Mouse (Mus musculus): ENCODE measurements around the gene Sox14. TPM values are rescaled to one million over a fixed set of nuclear protein-coding genes. Genes with fewer than 3 reads are reported as not detected.

The Sox14 gene
- polyA plus RNA-seq, 1 experiment from 2014 or later = 3.3 TPM

DNA sequence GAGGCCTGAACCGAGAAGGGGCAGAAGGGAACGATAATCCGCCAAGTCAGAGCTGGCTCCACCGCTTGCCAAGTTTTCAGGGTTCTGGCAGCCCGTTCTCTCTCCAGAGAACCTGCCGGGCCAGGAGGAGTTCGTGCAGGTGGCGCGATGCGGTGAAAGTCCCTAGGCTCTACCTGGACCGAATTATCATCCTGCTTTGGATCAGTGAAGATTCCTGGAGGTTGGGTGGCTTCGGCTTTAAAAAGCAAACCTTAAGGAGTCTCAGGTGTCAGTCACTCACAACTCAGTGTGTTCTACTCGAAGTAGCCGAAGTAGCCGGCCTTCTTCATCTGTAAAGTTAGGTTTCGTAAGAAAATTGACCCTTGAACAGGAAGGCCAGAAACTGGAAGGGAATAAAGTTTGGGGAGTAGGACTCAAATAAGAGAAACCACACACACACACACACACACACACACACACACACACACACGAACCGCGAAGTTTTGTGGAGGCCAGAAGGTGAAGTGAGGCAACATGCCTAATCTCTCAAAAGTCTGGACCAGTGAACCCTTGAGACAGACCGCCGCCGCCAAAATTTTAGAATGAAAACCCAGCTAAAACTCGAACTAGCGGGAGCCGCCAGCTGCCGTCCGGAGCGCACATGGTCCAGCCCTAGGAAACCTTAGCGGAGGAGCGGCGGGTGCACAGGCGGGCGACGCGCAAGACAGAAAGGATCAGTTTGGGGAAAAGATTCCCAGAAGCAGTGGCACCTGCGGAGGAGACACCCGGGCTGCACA, 5.0 kb downstream of the Sox14 start:
- peaks cover 66% of the 10 kb centered on the region for H3K4me1 ChIP-seq (replicated peaks)
- peak overlapping the region; percentile 23; the same call in 1 of the 2 replicates for H3K27ac ChIP-seq
- 1% methylated on average over 37 of the region's 37 CpGs for WGBS

DNA sequence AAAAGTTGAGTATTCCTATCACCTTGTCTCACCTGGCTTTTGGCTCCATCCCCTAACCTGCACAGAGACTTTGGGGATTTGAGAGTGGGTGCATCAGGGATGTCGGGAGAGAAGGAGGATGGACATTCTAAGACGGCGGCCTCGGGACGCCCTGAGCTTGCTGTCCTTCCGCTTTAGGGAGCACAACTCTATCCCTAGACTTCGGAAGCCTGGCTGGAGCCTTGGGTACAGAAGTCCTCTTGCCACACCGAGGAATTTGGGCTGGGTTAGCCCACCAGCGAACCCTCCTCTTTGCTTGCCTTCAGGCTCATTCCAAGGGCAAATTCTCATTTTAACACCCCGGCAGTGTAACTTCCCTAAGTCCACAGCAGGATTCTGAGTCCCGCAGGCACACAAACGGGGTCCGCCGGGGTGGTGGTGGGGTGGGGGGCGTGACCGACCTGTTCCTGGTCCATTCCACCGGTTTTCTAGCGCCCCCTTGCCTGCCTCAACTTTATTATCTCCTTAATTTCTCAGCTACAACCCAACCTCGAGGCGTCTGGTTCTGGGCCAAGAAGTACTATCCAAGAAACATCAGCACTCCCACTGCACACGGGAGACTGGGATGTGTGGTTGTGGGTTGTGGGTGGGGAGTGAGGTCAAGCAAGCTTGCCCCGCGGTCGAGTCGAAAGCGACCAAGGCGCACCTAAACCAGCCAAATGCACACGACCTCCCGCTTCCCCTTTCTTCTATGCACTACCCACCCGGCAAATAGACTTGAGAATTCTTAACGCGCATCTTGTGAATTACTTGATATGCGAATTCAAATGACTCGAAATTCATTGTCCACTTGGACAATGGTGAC, 5.8 kb downstream of the Sox14 start:
- under 1% methylated on average over 34 of the region's 34 CpGs for WGBS
- Histone ChIP-seq H3K4me1 (replicated peaks) (peaks cover 58% of the 10 kb centered on the region), H3K36me3 (no peaks in the 10 kb centered on the region), H3K27me3 (ENCODE audit: insufficient read depth, poor library complexity, severe bottlenecking) (peaks cover 100% of the 10 kb centered on the region), H3K4me3 (peak overlapping the region; percentile 42), H3K9me3 (no peaks in the 10 kb centered on the region), H3K27ac (no peak overlapping the region)
- peak; percentile 55 for DNase-seq (ENCODE audit: low spot score)

More for the DNA sequence above, 5.0 kb downstream of the Sox14 start:
- peak; percentile 62 for DNase-seq (ENCODE audit: low spot score)
- Histone ChIP-seq H3K9me3 (no peaks in the 10 kb centered on the region), H3K27me3 (ENCODE audit: insufficient read depth, poor library complexity, severe bottlenecking) (peaks cover 100% of the 10 kb centered on the region), H3K36me3 (no peaks in the 10 kb centered on the region), H3K4me3 (peak overlapping the region; percentile 42)

DNA sequence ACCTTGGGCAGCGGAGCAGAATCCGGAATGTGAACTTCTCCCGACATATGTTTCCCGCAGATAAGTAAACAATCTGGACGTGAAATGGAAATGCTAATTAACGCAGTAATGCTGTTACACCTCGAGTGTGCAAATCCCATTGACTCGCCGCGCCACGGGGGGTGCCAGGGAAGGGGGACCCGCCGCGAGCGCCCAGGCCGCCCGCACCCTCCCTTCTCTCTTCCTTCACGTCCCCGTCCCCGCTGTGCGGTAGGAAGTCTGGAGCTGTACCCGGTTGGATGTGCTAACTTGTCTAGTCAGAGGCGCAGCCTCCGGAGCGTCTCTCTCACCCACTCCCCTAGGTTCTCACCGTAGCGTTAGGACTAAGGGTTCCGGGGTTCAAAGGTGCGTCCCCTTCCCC, 6.7 kb downstream of the Sox14 start:
- DNase-seq (ENCODE audit: low spot score) = peak; percentile 57
- Histone ChIP-seq H3K36me3 (no peaks in the 10 kb centered on the region), H3K4me1 (replicated peaks) (peaks cover 52% of the 10 kb centered on the region), H3K9me3 (no peaks in the 10 kb centered on the region), H3K4me3 (peak overlapping the region; percentile 40), H3K27ac (no peak overlapping the region), H3K27me3 (ENCODE audit: insufficient read depth, poor library complexity, severe bottlenecking) (peaks cover 100% of the 10 kb centered on the region)
- WGBS = under 1% methylated on average over 29 of the region's 29 CpGs

- under 1% methylated on average over 26 of the region's 26 CpGs for WGBS
- Histone ChIP-seq H3K9me3 (no peaks in the 10 kb centered on the region), H3K27me3 (ENCODE audit: insufficient read depth, poor library complexity, severe bottlenecking) (peaks cover 100% of the 10 kb centered on the region), H3K4me1 (replicated peaks) (peaks cover 52% of the 10 kb centered on the region), H3K27ac (peak overlapping the region; percentile 16; the same call in 1 of the 2 replicates), H3K36me3 (no peaks in the 10 kb centered on the region), H3K4me3 (peak overlapping the region; percentile 40)
- peak; percentile 74 for DNase-seq (ENCODE audit: low spot score)
Observed at GRCm38 (mm10) chr9:99868606-99869005, 7.4 kb downstream of the Sox14 start.

DNA sequence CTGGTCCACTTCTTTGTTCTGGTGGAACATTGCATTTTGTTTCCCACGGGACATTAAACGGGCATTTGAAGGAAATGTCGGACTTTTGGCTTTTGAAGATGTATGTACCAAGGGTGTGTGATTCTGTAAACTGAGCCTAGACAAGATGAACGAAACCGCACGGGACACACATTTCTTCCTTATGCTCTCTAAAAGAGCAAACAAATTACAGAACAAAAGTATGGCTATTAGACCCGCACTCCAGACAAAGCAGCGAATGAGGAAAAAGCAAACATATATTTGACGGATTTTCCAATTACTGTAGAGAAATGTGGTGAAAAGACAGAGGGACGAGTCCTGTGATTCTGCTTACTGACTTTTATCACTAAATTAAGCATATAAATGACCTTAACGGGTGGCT, 7.9 kb downstream of the Sox14 start:
- Histone ChIP-seq H3K4me3 (no peak overlapping the region), H3K4me1 (replicated peaks) (peaks cover 50% of the 10 kb centered on the region), H3K36me3 (no peaks in the 10 kb centered on the region), H3K27ac (no peak overlapping the region), H3K27me3 (ENCODE audit: insufficient read depth, poor library complexity, severe bottlenecking) (peaks cover 100% of the 10 kb centered on the region), H3K9me3 (no peaks in the 10 kb centered on the region)
- 1% methylated on average over 11 of the region's 11 CpGs for WGBS
- no peak for DNase-seq (ENCODE audit: low spot score)

DNA sequence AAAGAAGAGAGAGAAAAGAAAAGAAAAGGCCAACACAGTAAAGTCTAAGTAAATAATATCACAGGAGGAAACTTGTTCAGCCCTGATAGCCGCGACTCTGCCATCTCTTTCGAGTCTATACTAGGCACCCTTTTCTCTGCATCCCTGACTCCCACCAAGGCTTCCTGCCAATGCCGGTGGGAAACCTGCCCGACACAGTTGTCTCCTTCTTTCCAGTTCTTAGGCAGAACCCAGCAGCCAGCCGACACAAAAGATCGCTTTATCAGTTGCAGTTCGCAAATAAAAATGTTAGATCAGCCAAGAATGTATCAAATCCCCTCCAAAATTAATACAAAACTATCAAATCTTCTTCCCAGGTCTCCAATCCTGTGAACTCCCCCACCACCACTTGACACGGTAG, 13.0 kb downstream of the Sox14 start:
- peaks cover 82% of the 10 kb centered on the region for H3K27me3 ChIP-seq (ENCODE audit: insufficient read depth, poor library complexity, severe bottlenecking)
- H3K4me3 ChIP-seq = no peak overlapping the region
- no peaks in the 10 kb centered on the region for H3K36me3 ChIP-seq
- no peaks in the 10 kb centered on the region for H3K4me1 ChIP-seq (replicated peaks)
- H3K9me3 ChIP-seq = no peaks in the 10 kb centered on the region
- no peak overlapping the region for H3K27ac ChIP-seq
- WGBS = 86% methylated on average over 9 of the region's 9 CpGs
- DNase-seq (ENCODE audit: low spot score) = no peak

- no peaks in the 10 kb centered on the region for H3K9me3 ChIP-seq
- no peaks in the 10 kb centered on the region for H3K36me3 ChIP-seq
- no peak overlapping the region for H3K27ac ChIP-seq
- no peak overlapping the region for H3K4me3 ChIP-seq
- no peaks in the 10 kb centered on the region for H3K4me1 ChIP-seq (replicated peaks)
- peaks cover 30% of the 10 kb centered on the region for H3K27me3 ChIP-seq (ENCODE audit: insufficient read depth, poor library complexity, severe bottlenecking)
- no peak for DNase-seq (ENCODE audit: low spot score)
- 90% methylated on average over 2 of the region's 2 CpGs for WGBS
Observed at GRCm38 (mm10) chr9:99854486-99854885, 21.5 kb downstream of the Sox14 start.

GRCm38 (mm10) chr9:99853356-99853755, 22.6 kb downstream of the Sox14 start:
- H3K9me3 ChIP-seq = no peaks in the 10 kb centered on the region
- 64% methylated on average over 11 of the region's 11 CpGs for WGBS
- no peak overlapping the region for H3K27ac ChIP-seq
- H3K4me1 ChIP-seq (replicated peaks) = peaks cover 2% of the 10 kb centered on the region
- no peak overlapping the region for H3K4me3 ChIP-seq
- H3K36me3 ChIP-seq = no peaks in the 10 kb centered on the region
- peaks cover 27% of the 10 kb centered on the region for H3K27me3 ChIP-seq (ENCODE audit: insufficient read depth, poor library complexity, severe bottlenecking)
- no peak for DNase-seq (ENCODE audit: low spot score)

DNA sequence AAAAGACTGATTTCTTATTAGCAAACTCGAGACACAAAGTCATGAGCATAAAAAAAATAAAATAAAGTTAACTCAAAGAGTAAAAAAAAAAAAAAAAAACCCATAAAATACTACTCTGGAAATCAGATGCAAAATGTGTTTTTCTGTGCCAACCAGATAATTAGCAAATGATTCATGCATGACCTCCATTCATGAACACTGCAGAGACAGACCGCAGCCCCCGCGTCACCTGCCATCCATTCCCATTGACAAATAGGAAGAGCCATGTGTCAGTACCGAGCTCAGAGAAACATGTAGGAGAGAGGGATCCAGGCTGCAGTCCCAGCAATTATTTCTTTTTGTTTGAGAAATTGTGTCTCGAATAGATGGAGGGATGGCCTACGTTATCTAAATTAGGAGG, 25.6 kb downstream of the Sox14 start:
- no peak for DNase-seq (ENCODE audit: low spot score)
- H3K4me1 ChIP-seq (replicated peaks) = peaks cover 4% of the 10 kb centered on the region
- H3K9me3 ChIP-seq = no peaks in the 10 kb centered on the region
- no peak overlapping the region for H3K4me3 ChIP-seq
- peaks cover 36% of the 10 kb centered on the region for H3K27me3 ChIP-seq (ENCODE audit: insufficient read depth, poor library complexity, severe bottlenecking)
- H3K36me3 ChIP-seq = no peaks in the 10 kb centered on the region
- no peak overlapping the region for H3K27ac ChIP-seq
- WGBS = 80% methylated on average over 7 of the region's 7 CpGs

DNA sequence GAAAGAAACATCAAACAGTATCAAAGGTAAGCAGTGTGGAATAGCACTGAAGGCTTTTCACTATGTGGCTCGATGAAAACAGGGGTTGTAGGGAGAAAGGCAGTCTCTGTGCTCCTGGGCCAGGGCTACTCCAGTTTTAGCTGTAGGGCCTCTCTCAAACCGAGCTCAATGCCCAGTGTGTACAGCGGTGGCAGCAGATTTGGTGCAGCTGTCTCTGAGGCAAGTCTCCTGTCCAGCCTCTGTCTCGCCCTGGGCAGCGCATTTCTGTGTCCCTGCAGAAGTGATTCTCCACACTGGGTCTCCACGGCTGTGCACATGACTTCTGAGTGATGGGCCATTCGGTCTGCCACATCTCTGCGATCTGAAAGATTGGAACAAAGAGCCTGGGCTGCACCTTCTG, 27.6 kb downstream of the Sox14 start:
- Histone ChIP-seq H3K9me3 (no peaks in the 10 kb centered on the region), H3K4me3 (no peak overlapping the region), H3K27ac (no peak overlapping the region), H3K4me1 (replicated peaks) (peaks cover 4% of the 10 kb centered on the region), H3K36me3 (no peaks in the 10 kb centered on the region), H3K27me3 (ENCODE audit: insufficient read depth, poor library complexity, severe bottlenecking) (peaks cover 17% of the 10 kb centered on the region)
- DNase-seq (ENCODE audit: low spot score) = no peak
- 45% methylated on average over 8 of the region's 8 CpGs for WGBS

GRCm38 (mm10) chr9:99846820-99847219, 29.1 kb downstream of the Sox14 start:
- peak; percentile 78 for DNase-seq (ENCODE audit: low spot score)
- Histone ChIP-seq H3K4me3 (no peak overlapping the region), H3K9me3 (no peaks in the 10 kb centered on the region), H3K27ac (no peak overlapping the region), H3K4me1 (replicated peaks) (peaks cover 4% of the 10 kb centered on the region), H3K27me3 (ENCODE audit: insufficient read depth, poor library complexity, severe bottlenecking) (peaks cover 13% of the 10 kb centered on the region), H3K36me3 (no peaks in the 10 kb centered on the region)
- WGBS = 2% methylated on average over 4 of the region's 4 CpGs

GRCm38 (mm10) chr9:99839367-99839766, 36.6 kb downstream of the Sox14 start:
- no peaks in the 10 kb centered on the region for H3K27me3 ChIP-seq (ENCODE audit: insufficient read depth, poor library complexity, severe bottlenecking)
- H3K9me3 ChIP-seq = no peaks in the 10 kb centered on the region
- H3K36me3 ChIP-seq = no peaks in the 10 kb centered on the region
- DNase-seq (ENCODE audit: low spot score) = no peak
- no peaks in the 10 kb centered on the region for H3K4me1 ChIP-seq (replicated peaks)
- H3K27ac ChIP-seq = no peak overlapping the region
- H3K4me3 ChIP-seq = no peak overlapping the region
- WGBS = 93% methylated on average over 3 of the region's 3 CpGs

DNA sequence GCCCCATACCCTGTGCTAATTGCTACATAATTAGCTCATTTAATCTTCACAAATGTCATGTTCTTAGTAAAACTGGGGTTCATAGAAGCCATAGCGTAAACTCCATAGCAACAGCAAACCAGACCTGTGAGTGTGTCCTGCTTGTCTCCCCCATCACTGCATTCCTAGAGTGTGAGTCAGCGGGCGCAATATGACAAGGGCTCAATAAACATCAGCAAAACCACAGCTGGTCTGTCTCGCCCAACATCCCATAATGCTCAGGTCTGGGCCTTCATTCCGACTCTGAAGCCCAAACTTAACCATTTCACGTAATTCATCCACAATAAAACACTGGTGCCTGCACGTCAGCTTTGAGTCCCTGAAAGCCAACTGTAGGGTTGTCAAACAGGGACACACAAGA, 37.1 kb downstream of the Sox14 start:
- no peaks in the 10 kb centered on the region for H3K36me3 ChIP-seq
- no peak for DNase-seq (ENCODE audit: low spot score)
- 89% methylated on average over 7 of the region's 7 CpGs for WGBS
- no peak overlapping the region for H3K4me3 ChIP-seq
- no peak overlapping the region for H3K27ac ChIP-seq
- no peaks in the 10 kb centered on the region for H3K9me3 ChIP-seq
- H3K4me1 ChIP-seq (replicated peaks) = no peaks in the 10 kb centered on the region
- H3K27me3 ChIP-seq (ENCODE audit: insufficient read depth, poor library complexity, severe bottlenecking) = no peaks in the 10 kb centered on the region

Data from hindbrain, embryonic 10.5 days (tissue).